Mouse (Mus musculus): ENCODE data around the gene Sh3bgrl. TPM values are rescaled to one million over a fixed set of nuclear protein-coding genes. Genes with fewer than 3 reads are reported as not detected.
"Not testable (repeated sequence)": the region's sequence is repeated elsewhere in the genome, so short reads cannot be mapped to it uniquely, and the experiment has no call there.

Gene Sh3bgrl
- total RNA-seq (2021), result 10 to 100 TPM; 57.7 to 58.9 TPM

- intact Hi-C loops (cut with DNase I), result loop anchor here (10.0 kb wide), 2 partner anchors 259 to 261 kb away; partner anchors contain the start of gene Brwd3
- peak; percentile 39 to 47 for DNase-seq (ENCODE audit: low spot score in 2 of 2)
These were observed at the start of gene Sh3bgrl for GRCm38 (mm10) chrX:109095245-109096242. Gene Sh3bgrl, plus strand, starts transcription at chrX:109095365.

- no peak for DNase-seq (ENCODE audit: low spot score in 2 of 2)
- intact Hi-C loops (cut with DNase I), result no loop called here
These were observed 47.4 kb upstream of the Sh3bgrl start for GRCm38 (mm10) chrX:109047773-109048172.

DNA sequence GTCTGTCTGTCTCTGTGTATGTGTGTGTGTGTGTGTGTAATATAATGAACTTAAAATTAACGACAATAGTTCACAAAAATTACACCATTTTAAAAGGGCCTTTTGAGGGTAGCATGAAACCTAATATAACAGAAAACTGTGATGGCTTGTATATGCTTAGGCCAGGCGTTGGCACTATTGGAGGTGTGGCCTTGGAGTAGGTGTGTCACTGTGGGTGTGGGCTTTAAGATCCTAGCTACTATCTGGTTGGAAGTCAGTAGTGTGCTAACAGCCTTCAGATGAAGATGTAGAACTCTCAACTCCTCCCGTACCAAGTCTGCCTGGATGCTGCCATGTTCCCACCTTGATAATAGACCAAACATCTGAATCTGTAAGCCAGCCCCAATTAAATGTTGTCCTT is 23.4 kb upstream of the Sh3bgrl start:
- no peak for DNase-seq (ENCODE audit: low spot score in 2 of 2)
- intact Hi-C loops (cut with DNase I), result no loop called here

DNA sequence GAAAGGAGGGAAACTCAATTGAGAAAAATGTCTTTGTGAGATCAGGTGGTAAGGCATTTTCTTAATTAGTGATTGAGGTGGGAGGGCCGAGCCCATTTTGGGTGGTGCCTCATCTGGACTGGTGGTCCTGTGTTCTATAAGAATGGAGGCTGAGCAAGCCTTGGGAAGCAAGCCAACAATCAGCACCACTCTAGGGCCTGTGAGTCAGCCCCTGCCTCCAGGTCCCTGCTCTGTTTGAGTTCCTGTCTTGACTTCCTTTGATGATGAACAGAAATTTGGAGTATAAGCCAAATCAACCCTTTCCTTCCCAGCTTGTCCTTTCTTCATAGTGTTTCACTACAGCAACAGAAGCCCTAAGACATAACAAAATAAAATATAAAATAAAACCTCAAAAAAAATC is 19.4 kb upstream of the Sh3bgrl start:
- intact Hi-C loops (cut with DNase I), result no loop called here
- no peak for DNase-seq (ENCODE audit: low spot score in 2 of 2)

DNA sequence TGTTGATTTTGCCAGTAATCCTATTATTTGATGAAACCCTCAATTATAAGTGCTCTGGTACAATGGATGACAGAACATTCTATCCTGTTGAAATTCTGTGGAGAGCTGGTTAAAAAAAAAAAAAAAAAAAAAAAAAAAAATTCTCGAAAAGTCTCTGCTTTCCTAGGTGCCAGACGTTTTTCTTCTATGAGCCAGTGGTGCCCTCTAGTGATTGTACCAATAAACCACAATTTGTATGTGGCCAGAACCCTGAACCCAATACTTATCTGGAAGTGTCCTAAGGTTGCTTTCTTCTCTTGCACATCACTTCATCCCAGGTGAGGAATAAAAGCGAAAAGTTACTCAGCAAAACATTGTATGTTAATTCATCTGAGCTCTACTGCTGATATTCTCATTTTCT is 18.8 kb upstream of the Sh3bgrl start:
- DNase-seq (ENCODE audit: low spot score in 2 of 2), result no peak

DNA sequence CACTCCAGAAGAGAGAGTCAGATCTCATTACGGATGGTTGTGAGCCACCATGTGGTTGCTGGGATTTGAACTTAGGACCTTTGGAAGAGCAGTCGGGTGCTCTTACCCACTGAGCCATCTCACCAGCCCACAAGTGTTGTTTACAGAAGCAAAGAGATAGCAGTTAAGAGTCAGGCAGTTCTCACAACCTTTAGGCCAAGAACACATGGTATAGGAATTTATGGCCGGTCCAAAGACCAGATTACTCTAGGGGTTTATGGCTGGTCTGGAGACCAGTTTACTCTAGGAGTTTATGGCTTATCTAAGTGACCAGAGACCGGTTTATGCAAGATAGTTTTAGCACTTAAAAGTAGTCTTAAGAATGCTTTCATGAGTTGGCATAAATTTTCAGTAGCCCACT is 15.8 kb upstream of the Sh3bgrl start:
- DNase-seq (ENCODE audit: low spot score in 2 of 2); intact Hi-C loops (cut with DNase I): not testable (repeated sequence)

More for the DNA sequence above, 18.8 kb upstream of the Sh3bgrl start:
- intact Hi-C loops (cut with DNase I), result no loop called here

- intact Hi-C loops (cut with DNase I), result no loop called here
- no peak for DNase-seq (ENCODE audit: low spot score in 2 of 2)
These were observed 8.1 kb upstream of the Sh3bgrl start for GRCm38 (mm10) chrX:109087073-109087472.

DNA sequence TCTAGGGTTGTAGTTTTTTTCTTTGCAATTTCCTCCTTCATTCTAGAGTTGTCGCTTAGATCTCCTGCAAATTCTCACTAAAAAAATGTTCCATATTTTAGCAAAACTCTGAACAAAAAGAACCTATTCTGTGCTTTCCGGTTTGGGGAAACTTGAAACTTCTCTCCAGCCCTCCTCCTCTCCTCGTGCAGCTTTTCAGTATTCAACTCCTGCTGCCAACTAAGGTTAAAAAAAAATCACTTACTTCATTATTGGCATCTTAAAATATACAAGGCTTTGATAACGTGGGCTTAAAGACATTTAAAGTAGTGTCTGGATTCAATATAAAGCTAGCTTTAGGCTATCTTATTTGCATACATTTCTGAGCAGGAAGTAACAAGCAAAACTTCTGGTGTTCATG is 365 bp upstream of the Sh3bgrl start:
- intact Hi-C loops (cut with DNase I), result loop anchor here (10.0 kb wide), 2 partner anchors 260 kb away; partner anchors contain the start of gene Brwd3
- DNase-seq (ENCODE audit: low spot score in 2 of 2), result no peak

DNA sequence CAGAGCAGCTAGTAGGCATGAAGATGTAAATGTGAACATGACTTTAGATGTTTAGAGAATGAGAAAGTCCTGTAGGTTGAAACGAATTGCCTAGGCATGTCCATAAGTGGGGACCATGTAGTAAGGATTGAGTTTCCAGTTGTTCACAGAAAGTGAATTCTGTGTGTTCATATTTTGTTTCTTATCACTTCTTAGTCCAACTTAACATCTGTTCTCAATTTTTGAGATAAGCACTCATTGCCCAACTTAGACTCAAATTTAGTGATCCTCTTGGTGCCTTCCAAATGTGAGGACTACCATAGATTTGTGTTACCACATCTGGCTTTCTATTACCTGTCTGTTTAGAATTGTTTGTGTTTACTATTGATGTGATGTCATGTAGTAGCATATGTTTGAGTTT is 3.3 kb downstream of the Sh3bgrl start:
- no peak for DNase-seq (ENCODE audit: low spot score in 2 of 2)
- intact Hi-C loops (cut with DNase I), result loop anchor here (10.0 kb wide), 2 partner anchors 256 to 264 kb away; partner anchors contain the start of gene Brwd3

- no peak for DNase-seq (ENCODE audit: low spot score in 2 of 2)
- intact Hi-C loops (cut with DNase I), result no loop called here
These were observed 5.3 kb downstream of the Sh3bgrl start for GRCm38 (mm10) chrX:109100441-109100840.

- DNase-seq (ENCODE audit: low spot score in 2 of 2), result no peak
- intact Hi-C loops (cut with DNase I), result no loop called here
These were observed 13.1 kb downstream of the Sh3bgrl start for GRCm38 (mm10) chrX:109108117-109108805.

GRCm38 (mm10) chrX:109112885-109113284 is 17.7 kb downstream of the Sh3bgrl start:
- no peak for DNase-seq (ENCODE audit: low spot score in 2 of 2)
- intact Hi-C loops (cut with DNase I), result no loop called here

GRCm38 (mm10) chrX:109113401-109114280 is 18.5 kb downstream of the Sh3bgrl start:
- DNase-seq (ENCODE audit: low spot score in 2 of 2), result no peak
- intact Hi-C loops (cut with DNase I), result no loop called here

DNA sequence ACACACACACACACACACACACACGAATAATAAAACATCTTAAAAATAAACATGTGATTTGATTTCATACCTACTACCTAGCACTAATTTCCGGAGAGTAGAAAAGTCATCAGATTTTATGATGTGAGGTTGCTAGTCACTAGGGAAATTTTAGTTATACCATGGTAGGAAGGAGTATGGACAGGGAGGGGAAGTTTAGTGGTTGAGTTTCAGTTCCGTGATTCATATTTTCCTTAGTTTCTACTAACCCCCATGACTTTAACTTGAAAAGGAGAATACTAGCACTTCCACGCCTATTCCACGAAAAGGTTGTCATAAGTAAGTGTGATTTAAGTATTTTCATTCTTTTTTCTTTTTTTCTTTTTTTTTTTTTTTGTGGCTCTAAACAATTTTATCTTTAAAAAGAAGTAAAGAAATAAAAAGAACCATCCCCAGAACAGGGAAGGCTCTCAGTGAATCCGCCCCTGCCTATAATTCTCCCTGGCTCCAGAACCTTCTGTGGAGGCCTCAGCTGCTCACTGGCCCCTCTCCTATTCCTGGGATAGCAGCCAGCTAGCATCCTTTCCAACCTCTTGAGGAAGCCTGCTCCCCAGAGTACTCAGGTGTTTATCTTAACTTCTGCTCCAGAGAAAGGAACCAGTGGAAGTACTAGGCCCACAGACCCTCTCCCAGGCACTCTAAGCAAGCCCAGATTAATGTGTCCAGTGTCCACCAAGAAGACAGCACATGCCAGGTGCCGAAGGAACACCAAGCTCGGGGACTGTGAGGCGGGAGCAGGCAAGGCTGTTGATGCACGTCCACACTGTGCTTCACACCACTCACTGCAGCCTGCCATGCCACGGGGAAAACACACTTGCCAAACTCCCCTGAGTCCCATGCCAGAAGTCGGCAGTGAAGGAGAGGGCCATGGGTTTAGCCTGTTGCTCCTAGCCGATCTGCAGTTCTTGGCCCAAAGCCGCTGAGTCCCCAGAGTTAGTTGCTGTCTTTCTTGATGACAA is 25.0 kb downstream of the Sh3bgrl start:
- intact Hi-C loops (cut with DNase I), result no loop called here
- no peak for DNase-seq (ENCODE audit: low spot score in 2 of 2)

DNA sequence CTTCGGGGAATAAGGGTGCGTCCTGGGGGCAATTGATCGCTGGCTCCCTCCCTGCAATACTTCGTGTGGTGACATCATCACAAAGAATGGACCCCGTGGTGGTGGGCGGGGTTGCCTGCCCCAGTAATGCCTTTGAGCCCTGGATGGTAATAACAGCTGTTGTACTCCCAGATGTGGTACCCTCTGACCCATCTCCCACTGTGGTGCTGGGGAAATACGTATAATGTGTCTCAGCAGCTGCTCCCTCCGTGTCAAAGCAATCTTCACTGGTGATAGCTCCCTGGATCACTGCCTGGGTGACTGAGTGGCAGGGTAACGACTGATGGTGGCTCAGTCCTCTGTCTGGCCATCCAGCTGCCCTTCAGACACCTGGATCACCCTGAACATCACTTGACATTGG is 26.0 kb downstream of the Sh3bgrl start:
- DNase-seq (ENCODE audit: low spot score in 2 of 2), result no peak
- intact Hi-C loops (cut with DNase I), result no loop called here

DNA sequence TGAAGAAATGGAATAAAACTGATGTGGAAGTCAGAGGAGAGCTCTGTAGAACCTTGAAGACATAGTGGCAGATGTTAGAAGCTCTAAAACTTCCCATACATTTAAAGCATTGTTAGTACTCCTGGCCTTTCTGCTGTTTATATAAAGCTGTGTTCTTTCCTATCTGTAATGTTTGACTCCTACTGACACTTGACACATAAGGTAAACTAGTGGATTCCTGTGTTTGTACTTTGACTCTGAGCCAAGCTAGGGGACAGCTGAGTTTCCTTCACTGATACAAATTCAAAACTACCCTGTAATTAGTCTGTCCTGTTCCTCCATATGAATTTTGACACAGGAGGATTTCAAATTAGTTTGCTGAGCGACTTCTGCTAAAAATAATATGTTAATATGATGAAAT is 27.5 kb downstream of the Sh3bgrl start:
- DNase-seq (ENCODE audit: low spot score in 2 of 2), result no peak
- intact Hi-C loops (cut with DNase I), result no loop called here

- no peak for DNase-seq (ENCODE audit: low spot score in 2 of 2)
- intact Hi-C loops (cut with DNase I), result no loop called here
These were observed 28.6 kb downstream of the Sh3bgrl start for GRCm38 (mm10) chrX:109123762-109124161.

GRCm38 (mm10) chrX:109126847-109127246 is 31.7 kb downstream of the Sh3bgrl start:
- DNase-seq (ENCODE audit: low spot score in 2 of 2), result no peak
- intact Hi-C loops (cut with DNase I), result no loop called here
